Mouse (Mus musculus): ENCODE measurements at regions not wholly inside any gene's neighbourhood (a gene's known extent, or its start where the extent isn't known, plus 50 kb on each side); places are given as distances from the start of the nearest gene placed in this dataset.

DNA sequence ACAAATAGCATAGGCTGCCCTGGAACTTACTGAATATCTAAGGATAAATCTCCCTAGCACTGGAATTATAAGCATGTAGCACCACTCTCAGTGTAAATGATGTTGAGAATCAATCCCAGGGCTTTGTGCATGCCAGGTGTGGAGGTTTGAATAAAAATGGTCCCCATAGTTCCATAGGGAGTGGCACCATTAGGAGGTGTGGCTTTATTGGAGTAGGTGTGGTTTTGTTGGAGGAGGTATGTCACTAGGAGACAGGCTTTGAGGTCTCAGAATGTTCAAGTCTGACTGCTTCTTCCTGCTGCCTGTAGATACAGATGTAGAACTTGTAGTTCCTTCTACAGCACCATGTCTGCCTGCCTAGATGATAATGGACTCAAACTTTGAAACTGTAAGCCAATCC, 217.8 kb downstream of the Rsl24d1 start:
- no peak for DNase-seq

DNA sequence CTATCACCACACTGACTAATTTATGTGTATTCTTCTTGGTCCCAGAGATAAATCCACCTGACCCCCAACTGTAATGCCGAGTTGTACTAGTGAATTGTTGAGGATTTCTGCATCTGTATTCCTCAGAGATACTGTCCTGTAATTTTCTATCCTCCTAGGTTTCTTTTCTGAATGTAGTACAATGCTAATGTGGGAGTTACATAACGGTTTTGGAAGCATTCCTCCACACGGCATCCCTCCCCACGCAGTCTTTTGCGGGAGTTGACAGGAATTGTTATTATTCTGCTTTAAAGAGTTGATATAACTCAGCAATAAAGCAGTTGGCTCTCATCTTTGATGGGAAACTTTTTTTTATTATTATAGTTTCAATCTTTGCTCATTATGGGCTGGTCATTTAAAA, 222.8 kb downstream of the Rsl24d1 start:
- DNase-seq: no peak

DNA sequence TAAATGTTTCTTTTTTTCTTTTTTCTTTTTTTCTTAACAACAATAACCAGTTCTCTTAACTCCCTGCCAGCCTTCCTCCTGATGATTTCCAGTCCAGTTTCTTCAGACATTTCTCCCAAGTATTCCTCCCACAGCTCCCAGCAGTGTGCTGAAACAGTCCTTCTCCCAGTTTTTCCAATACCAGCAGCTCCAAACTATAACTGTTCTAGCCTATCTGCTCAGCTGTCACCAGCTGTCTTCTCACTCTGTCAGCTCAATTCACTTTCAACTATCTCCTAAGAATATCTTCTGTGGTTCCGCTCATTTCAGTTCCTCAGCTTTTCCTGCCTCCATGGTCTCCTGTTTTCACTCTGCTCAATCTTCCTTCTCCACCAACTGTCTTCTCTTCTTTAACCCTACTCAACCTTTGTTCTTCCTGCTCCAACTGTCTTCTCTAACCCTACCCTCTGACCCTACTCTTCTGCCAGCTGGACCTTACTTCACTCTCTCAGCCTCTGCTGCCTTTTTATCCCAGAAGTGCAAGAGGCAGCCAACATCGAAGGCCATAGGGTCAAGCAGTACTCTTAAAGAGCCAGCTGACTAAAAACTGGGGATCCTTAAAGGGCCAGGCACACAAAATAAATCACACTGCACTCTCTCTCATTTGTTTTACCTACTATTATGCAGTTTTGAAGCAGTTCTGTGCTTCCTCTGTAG, 224.0 kb downstream of the Rsl24d1 start:
- peak; percentile 91 for DNase-seq

DNA sequence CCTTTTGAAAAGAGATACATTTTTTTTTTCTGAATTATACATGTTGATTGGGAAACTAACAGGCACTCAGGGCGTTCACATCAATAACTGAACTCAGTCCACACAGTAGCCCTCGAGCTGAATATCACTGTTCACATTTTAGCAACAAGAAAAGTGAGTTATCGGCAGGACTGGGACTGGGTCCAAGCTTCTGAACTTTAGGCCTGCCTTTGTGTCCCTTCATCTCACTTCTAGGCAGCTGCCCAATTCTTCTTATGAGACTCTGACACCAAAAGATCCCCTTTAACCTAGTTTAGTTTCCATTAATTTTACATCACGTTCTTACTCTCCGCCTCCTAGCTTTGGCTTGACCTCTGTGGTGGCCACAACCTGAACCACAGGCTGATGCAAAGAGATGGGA, 242.7 kb downstream of the Rsl24d1 start:
- no peak for DNase-seq

DNA sequence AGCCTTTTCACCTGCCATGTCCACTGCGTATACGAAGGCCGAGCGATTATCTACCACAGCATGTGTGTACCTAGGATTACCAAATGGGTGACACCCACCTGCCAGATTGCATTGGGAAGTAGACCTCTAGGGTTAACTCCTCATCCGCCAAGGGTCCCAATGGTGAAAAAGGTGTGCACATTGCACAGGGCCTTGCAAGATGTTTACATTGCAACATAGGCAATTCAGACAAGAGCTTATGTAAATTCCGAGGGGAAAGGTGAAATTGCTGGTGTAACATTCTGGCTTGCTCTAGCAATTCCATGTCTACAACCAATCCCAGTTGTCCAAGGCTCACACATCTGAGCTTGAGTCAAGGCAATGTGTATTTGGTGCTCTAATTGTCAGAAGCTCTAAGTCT, 245.7 kb downstream of the Rsl24d1 start:
- DNase-seq: no peak

DNA sequence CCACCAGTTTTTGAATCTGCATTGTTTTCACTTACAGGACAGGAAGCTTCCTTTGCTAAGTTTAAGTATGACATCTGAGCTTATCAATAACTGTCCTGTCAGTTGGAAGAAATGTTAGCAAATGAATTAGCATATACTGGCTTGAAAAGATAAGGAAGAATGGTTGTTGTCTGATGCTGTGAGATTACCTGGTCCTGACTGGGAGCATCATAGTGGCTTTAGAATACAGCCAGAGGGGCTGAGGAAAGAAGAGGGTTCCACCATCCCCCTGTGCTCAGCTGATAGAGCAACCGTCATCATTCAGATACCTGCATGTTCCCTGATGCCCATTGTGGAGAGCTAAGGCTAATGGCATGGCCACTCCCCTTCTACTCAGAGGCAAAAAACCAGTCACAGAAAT, 267.5 kb downstream of the Rsl24d1 start:
- no peak for DNase-seq

DNA sequence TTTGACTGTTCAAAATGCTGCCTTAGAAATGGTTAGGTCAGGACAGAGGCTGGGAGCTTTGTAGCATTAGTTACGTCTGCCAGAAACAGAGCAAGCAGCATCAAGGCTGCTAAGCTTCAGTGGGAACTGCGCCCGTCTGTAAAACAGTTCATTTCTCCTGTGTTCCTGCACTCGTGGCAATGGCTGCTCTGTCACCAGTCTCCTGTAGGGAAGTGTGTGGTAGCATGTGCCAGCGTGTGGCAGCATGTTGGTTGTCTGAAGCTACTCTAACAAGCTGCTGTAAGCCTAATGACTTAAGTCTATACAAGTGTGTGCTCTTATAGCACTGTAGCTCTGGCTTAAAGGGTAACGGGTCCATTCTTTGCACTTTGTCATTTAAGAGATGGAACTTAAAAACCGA, 278.8 kb downstream of the Rsl24d1 start:
- peak; percentile 64 for DNase-seq

DNA sequence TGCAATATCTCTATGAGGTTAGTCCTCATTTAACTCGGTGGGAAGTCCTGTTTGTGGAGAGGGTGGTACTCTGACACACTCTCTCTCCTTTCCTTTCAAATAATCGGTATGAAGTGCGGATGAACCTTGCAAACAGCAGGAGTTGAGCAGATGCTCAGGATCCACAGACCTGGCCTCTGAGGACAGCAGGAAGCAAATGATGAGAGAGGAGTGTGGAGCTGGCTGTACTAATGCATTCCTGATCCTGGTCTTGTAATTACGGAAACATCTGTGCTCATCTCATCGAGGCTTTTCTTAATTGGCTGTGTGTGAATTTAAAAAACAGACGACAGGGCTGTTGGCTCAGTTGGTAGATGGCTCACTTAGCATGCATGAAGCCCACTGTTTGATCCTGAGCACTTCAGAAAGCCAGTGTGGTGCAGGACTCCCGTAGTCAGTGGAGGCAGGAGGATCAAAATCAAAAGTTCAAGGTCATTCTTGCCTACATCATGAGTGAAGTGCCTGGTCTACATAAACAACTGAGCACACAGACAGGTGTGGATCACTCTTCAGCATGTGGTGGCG, 300.2 kb downstream of the Rsl24d1 start:
- DNase-seq: peak; percentile 44

DNA sequence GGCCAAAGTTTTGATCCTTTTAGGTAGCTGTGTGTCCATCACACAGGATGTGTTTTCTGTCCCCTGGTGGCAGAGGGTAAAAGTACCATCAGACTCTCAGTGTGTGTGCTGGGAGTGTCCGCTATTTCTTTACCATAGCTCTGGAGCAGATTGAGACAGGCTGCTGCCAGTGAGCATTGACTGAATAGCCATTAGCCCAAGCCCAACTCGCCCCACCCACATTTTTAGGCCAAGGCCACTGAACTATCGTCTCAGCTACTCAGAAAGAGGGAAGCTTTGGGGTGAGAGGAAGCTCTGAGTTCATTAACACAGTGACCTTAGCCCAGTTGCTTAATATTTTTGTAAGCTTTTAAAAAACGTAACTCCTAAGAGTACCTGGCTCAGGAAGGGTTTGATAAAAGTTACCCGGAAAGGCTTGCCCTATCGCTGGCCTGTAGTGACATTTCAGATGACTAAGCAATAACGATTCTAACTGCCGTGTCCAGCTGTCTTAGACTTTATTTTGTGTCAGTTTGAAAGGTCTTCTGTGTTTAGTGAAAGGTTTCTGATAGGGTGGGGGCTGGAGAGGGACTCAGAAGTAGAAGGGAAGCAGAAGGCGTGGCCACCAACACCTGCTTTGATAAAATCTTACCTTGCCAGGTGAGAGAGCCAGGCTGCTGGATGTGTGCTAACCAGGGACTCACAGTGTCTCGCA, 303.0 kb downstream of the Rsl24d1 start:
- peak; percentile 80 for DNase-seq
